Mouse (Mus musculus): ENCODE measurements at regions not wholly inside any gene's neighbourhood (a gene's known extent, or its start where the extent isn't known, plus 50 kb on each side); places are given as distances from the start of the nearest gene placed in this dataset.

GRCm38 (mm10) chr12:71370091-71370490, 60.4 kb downstream of the Dact1 start:
- DNase-seq (ENCODE audit: low read depth, low spot score), result no peak

- no peak for DNase-seq (ENCODE audit: low read depth, low spot score)
Observed at GRCm38 (mm10) chr12:71371948-71372347, 62.3 kb downstream of the Dact1 start.

DNA sequence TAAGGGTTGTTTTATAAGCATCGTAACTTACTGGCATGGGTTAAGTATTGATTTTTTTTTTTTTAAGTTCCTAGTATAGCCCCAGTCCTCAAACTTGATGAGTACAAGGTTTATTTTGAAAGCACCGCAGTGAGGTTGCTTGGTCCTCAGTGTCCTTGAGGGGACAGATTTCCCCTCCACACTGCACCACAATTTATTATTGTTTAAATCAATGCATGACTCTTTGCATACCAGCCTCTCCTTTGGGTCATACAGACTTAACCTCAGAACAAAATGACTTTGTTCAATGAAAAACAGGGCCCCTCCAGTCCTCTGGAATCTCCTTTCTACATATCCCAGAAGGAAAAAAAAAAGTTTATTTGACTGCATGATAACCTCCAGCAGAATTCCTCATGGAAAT, 63.9 kb downstream of the Dact1 start:
- DNase-seq (ENCODE audit: low read depth, low spot score), result no peak

- no peak for DNase-seq (ENCODE audit: low read depth, low spot score)
Observed at GRCm38 (mm10) chr12:71376446-71376845, 66.8 kb downstream of the Dact1 start.

- no peak for DNase-seq (ENCODE audit: low read depth, low spot score)
Observed at GRCm38 (mm10) chr12:71376966-71377365, 67.3 kb downstream of the Dact1 start.

DNA sequence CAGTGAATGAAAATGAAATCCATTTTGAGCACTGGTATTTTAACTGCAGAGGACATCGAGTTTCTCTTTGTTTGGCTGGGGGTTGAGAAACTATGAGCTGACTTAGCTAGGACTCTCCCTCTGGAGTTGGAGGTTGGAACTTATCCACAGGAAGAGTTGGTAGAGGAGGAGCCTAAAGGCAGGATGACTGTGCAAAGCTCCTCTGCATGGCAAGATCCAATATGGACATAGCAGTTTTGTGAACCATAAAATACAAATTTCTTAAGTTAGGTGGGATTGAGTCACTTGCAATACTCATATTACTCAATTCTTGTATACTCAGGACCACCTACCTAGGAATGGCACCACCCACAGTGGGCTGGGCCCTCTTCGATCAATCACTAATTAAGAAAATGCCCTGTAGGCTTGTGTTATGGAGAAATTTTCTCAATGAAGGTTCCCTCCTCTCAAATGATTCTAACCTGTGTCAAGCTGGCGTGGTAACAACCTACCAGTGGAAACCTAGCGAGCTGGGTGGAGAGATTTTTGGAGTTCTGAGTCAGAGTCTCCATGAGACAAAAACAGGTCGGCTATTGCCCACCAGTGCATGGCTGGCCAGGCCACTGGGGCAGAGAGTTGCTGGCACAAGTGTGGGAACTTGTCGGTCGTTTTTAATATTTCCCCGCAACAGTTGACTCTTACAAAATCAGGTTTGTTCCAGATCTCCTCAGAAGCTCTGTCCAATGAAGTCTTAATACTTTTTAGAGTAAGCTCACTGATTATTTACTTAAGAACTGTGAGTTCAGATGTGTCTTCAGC, 70.1 kb downstream of the Dact1 start:
- DNase-seq (ENCODE audit: low read depth, low spot score), result no peak

DNA sequence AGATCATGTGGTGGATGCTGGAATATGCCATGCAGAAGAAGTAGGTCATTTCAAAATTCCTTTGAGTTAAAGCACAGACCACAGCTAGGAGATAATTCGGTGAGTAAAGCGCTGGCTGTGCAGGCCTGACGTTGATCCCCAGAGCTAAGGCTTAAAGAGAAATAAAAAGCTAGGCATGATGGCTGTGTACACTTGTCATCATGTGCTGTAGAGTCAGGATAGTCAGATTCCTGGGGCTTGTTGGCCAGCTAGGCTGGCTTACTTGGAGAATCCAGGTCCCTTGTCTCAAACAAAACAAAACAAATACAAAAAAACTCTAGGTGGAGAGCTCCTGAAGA, 70.7 kb downstream of the Dact1 start:
- DNase-seq (ENCODE audit: low read depth, low spot score), result no peak

DNA sequence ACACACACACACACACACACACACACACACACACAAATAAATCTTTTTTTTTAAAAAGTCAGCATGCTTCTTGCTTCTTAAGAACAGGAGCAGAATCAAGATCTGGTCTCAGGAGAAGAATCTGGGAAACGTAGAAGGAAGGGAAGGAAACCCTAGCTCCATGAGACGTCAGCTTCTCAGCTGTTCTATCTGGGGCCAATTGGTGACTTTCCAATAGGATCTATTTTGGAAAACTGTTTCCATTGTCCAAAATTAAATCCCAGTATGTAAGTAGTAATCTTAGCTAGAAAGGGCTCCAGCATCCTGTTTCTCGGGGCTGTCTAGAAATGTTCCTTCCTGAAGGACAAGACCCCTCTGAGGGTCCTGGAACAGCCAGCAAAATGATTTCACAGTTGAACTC, 76.6 kb downstream of the Dact1 start:
- no peak for DNase-seq (ENCODE audit: low read depth, low spot score)

DNA sequence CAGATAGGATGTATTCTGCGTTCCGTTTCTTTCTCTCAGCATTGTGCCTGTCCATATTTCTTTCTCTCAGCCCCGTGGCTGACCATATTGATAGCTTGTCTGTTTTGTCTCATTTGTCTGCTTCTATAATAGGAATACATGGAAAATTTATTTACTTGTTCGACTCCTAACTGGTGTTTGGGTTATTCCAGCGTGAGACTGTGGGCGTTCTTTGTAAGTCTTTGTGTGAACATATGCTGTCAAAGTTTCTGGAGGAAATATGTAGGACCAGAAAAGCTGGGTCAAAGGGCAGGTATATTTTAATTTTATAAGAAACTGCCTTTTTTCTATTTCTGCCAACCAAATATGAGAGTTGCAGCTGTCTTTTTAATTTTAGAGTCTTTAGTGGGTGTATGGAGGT, 81.8 kb downstream of the Dact1 start:
- DNase-seq (ENCODE audit: low read depth, low spot score), result no peak

GRCm38 (mm10) chr12:71393752-71394151, 84.1 kb downstream of the Dact1 start:
- DNase-seq (ENCODE audit: low read depth, low spot score), result no peak

DNA sequence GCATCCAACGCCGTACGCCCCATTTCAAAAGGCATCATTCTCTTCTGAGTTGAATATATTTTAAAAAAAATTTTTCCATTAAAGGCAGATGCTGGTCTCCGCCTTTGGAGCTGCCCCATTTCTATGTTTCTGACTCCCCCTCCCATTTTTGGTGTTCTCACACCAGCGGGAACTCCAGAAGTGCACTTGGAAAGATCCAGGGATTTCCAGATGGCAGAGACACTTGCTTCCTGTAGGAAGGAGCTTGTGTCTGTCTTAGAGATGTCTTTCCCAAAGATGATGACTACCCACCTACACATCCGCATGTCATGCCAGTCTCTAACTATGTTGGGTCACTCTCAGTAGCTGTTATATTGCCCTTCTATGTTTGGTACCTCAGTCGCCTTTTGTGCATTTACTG, 87.8 kb downstream of the Dact1 start:
- no peak for DNase-seq (ENCODE audit: low read depth, low spot score)

- no peak for DNase-seq (ENCODE audit: low read depth, low spot score)
Observed at GRCm38 (mm10) chr12:71398701-71399100, 89.0 kb downstream of the Dact1 start.

- no peak for DNase-seq (ENCODE audit: low read depth, low spot score)
Observed at GRCm38 (mm10) chr12:71400201-71400600, 90.5 kb downstream of the Dact1 start.

DNA sequence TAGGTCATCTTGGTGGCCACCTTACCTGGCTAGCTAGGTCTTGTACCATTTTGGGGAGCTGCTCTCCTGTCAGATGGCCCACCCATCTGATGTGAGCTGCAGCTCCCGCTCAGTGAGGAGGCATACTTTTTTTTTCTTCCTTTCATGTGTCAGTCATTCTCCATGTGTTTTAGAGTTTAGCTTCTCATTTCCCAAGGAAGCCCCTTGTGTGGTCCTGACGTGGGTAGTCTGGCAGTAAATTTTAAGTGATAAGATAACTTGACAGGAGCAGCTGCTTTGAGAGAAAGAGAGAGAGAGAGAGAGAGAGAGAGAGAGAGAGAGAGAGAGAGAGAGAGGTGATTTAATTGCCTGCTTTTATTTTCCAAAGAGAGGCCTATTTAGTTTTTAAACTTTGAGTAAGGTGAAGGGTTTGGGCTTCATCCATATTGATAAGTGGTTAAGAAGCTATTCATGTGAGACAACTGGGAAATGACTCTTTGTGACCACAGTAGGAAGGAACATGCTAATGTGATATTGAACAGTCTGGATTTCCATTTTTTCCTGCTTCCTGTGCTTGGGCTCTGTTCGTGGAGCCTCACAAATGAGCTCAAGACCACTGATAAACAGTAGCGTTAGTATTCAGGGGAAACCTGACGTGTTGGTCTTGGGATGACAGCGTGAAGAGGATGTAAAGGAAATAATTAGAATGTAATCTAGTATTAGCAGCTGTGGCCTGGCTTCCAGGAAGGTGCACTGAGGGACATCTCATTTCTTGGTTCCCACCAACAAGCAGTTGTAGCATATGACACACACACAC, 92.1 kb downstream of the Dact1 start:
- DNase-seq (ENCODE audit: low read depth, low spot score), result no peak

GRCm38 (mm10) chr12:71407294-71407693, 97.6 kb downstream of the Dact1 start:
- no peak for DNase-seq (ENCODE audit: low read depth, low spot score)

DNA sequence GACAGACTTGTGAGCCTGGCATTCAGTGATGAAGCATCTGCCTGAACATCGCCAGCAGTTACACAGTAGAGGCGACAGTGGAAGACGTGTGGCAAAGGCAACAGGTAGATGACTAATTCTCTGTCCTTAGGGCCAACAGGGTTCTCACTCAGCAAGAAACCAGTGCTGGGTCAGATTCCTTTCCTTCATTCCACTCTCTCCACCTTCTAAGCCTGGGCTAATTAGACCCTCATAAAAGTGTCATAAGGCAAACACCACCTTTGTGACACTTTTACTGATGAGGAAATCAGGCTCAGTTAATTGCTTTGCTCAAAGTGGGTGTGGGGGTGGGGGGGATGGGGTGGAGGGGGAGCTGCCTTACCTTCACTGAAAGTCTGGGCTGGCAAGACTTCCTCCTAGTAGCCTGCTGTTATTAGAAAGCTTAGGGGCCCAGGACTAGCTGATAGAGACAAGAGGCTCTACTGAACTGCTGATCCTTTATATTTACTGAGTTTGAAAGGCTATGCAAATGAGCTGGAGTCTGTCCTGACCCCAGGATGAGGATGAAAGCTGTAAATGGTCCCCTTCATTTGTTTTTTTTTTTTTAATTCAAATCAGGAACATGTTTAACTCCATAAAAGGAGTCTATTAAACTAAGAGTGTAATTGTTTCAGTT, 98.8 kb downstream of the Dact1 start:
- DNase-seq (ENCODE audit: low read depth, low spot score), result no peak

DNA sequence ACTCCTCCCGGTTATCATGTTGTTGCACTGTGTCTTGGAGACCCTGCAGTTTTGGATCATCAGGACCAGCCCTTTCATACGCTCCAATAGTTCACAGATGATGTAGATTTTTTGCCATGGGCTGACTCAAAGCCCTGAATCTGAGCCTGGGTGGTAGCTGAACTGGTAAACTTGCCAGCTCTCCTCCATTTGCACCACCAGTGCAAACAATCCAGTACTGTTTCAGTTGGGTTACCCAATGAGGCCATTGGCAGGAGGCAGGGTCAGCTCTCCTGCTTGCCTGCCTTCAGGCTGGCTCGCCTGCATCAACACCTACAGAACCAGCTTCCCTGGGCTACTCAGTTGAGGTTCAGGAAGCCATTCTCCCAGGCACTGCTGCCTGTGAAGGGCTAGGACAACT, 102.6 kb downstream of the Dact1 start:
- DNase-seq (ENCODE audit: low read depth, low spot score), result no peak

DNA sequence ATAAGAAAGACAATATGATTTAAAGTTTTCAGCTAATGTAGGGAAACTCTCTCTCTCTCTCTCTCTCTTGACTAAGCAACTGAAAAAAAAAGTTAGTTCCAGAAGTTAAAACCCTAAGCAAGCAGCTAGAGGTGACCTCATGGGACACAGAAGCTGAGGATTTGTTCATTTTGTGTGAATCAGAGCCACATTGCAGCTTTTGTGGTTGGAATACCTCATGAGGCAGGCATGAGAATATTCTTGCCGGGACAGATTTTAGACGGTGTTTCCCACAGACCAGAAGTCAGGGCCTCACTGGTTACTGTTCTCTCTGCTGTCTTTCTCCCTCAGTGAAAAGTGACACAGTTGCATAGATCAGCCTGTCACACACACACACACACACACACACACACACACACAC, 107.3 kb downstream of the Dact1 start:
- DNase-seq (ENCODE audit: low read depth, low spot score), result no peak

DNA sequence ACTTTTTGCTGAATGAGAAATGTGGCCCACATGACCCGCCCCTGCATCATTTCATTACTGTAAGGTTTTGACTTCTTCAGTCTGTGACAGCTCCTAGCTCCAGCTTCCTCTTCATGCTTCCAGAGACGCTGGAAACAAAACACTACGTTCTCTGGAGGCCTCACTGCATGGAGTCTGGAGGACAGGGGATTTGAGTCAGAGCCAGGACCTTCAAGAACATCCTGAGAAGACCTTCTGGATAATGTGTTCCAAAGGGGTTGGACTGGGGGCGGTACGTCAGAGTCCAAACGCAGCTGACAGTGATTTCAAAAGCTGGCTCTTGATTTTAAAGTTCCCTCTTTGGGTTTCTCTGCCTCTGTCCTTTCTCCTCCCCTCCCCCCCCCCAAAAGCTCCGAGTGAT, 108.5 kb downstream of the Dact1 start:
- no peak for DNase-seq (ENCODE audit: low read depth, low spot score)

- no peak for DNase-seq (ENCODE audit: low read depth, low spot score)
Observed at GRCm38 (mm10) chr12:71419161-71419560, 109.5 kb downstream of the Dact1 start.

GRCm38 (mm10) chr12:71426023-71426719, 116.5 kb downstream of the Dact1 start:
- no peak for DNase-seq (ENCODE audit: low read depth, low spot score)

DNA sequence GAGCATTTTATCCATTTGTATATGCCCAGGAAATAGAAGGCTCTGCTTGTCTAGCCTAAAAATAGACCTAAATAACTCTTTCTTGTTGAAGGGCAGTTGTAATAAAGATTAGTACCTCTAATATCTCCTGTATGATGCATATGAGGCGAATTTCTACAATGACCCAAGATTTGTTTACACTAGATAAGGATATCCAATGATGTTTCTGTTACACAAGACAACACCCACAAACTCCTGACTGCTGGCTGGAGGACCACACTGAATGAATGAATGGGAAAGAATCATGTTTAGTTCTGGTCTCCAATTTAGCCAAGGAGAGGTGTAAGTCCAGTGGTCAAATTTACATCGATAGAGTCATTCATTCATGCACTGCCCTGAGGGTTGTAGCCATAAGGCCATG, 118.3 kb downstream of the Dact1 start:
- no peak for DNase-seq (ENCODE audit: low read depth, low spot score)

Measured in CD4-positive helper T cell, adult 2 months (primary cell).